Comparison of ENCODE assay signal across 8 mouse cellular contexts in the genomic region with DNA sequence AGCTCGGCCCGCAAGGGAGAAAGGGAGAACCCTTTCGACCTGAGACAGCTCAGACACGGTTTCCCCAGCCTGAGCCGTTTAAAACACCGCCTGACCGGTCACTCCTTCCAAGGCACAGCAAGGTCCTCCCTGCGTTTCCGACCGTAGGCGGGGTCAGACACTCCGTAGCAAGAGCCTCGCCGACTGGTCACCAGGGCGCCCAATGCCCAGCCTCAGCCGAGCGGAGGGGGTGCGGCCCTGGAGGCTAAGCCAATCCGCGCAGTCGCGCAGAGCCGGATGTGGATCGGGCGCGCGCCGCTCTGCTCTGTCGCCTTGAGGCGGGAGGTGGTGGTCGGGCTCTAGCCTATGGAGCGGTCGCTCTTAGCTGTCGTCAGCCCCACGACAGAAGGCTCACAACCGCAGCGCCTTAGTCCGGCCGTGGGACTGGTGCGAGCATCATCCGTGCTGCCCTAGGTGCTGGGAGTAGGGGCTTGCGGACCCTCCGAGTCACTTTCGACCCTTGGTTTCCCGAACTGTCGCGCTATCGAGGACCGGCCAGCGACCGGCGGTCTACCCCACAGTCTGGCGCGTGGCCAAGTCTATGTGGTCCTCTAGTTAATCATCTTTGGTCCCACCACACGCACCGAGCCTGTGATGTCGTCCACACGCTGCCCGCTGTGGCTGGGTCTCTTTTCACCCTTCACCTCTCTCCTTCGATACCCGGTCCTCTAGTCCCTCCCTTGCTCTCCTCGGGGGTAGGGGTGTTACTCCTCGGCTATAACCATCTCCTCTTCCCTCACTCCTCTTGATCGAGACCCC. TPM values are rescaled to one million over a fixed set of nuclear protein-coding genes. Genes with fewer than 3 reads are reported as not detected.
A peak's percentile ranks its signal among the peaks of the same experiment; 100 is the strongest.
DNase-seq lines count a peak whose midpoint lies in the region; ATAC-seq and TF ChIP-seq lines count a peak whose summit lies in the region.

A gene (minus strand): TSS at position 193 of the 798 bp plus-strand sequence.

- peaks cover 32% of the 10 kb centered on the region for H3K36me3 ChIP-seq in embryonic facial prominence, embryonic 15.5 days
- peaks cover 24% of the 10 kb centered on the region for H3K36me3 ChIP-seq in limb, embryonic 14.5 days (ENCODE audit: control insufficient read depth, insufficient read depth, low read length)
- H3K36me3 ChIP-seq in midbrain, postnatal 0 days (ENCODE audit: insufficient read depth, low read length), result peaks cover 9% of the 10 kb centered on the region

- TF ChIP-seq CTCF in bone marrow, adult 2 months (IDR thresholded peaks at IDR 0.05; ENCODE audit: control insufficient read depth, insufficient read depth, low read length), result no peak; the same call in 1 of the 2 replicates
- no peak for TF ChIP-seq CTCF in midbrain, postnatal 0 days (IDR thresholded peaks at IDR 0.05)

- H3K4me2 ChIP-seq in embryonic facial prominence, embryonic 15.5 days (replicated peaks), result peak within 1 kb of the TSS; percentile 94
- peak within 1 kb of the TSS; percentile 98 for H3K4me2 ChIP-seq in limb, embryonic 14.5 days (replicated peaks; ENCODE audit: low read depth, low read length, severe bottlenecking)
- peak within 1 kb of the TSS; percentile 94 for H3K4me2 ChIP-seq in midbrain, postnatal 0 days (ENCODE audit: low read depth, low read length, poor library complexity, severe bottlenecking)

- no peaks in the 10 kb centered on the region for H3K9me3 ChIP-seq in embryonic facial prominence, embryonic 15.5 days (replicated peaks)
- no peaks in the 10 kb centered on the region for H3K9me3 ChIP-seq in limb, embryonic 14.5 days (ENCODE audit: control insufficient read depth, low read length)
- H3K9me3 ChIP-seq in midbrain, postnatal 0 days (ENCODE audit: low read length), result no peaks in the 10 kb centered on the region

- peak; percentile 88 for TF ChIP-seq POLR2A in bone marrow, adult 2 months (IDR thresholded peaks at IDR 0.05; ENCODE audit: borderline replicate concordance, control insufficient read depth, low read depth, low read length)
- peak; percentile 90; the same call in 1 of the 2 replicates for TF ChIP-seq POLR2A in limb, embryonic 14.5 days (IDR thresholded peaks at IDR 0.05; ENCODE audit: borderline replicate concordance, extremely low read depth, insufficient read depth, insufficient read length)

- peak within 1 kb of the TSS; percentile 76 for H3K4me3 ChIP-seq in bone marrow, adult 2 months (replicated peaks; ENCODE audit: control insufficient read depth, low read depth, low read length)
- peak within 1 kb of the TSS; percentile 89 for H3K4me3 ChIP-seq in embryonic facial prominence, embryonic 15.5 days (replicated peaks)
- H3K4me3 ChIP-seq in limb, embryonic 14.5 days (replicated peaks; ENCODE audit: low read length), result peak within 1 kb of the TSS; percentile 53
- peak within 1 kb of the TSS; percentile 48 for H3K4me3 ChIP-seq in midbrain, postnatal 0 days (ENCODE audit: low read depth, low read length)

- DNase-seq in 416B (ENCODE audit: low read depth), result peak; percentile 97
- peak; percentile 96 for DNase-seq in heart, adult 8-10 months (ENCODE audit: low spot score)
- peak; percentile 97 for DNase-seq in kidney, adult 9 months
- DNase-seq in limb, embryonic 14.5 days (ENCODE audit: low spot score), result peak; percentile 98
- DNase-seq in midbrain, postnatal 0 days (ENCODE audit: low spot score), result peak; percentile 99
- peak; percentile 91 to 94 for DNase-seq in spleen, postnatal 14 days (ENCODE audit: low spot score in 2 of 2)

- no peaks in the 10 kb centered on the region for H3K4me1 ChIP-seq in bone marrow, adult 2 months (ENCODE audit: control insufficient read depth, insufficient read depth, low read length)
- H3K4me1 ChIP-seq in embryonic facial prominence, embryonic 15.5 days, result peaks cover 20% of the 10 kb centered on the region
- H3K4me1 ChIP-seq in limb, embryonic 14.5 days (ENCODE audit: control insufficient read depth, insufficient read depth, low read length), result peaks cover 9% of the 10 kb centered on the region
- peaks cover 3% of the 10 kb centered on the region; the same call in 1 of the 2 replicates for H3K4me1 ChIP-seq in midbrain, postnatal 0 days (ENCODE audit: insufficient read depth, low read length)

- no peaks in the 10 kb centered on the region for H3K27me3 ChIP-seq in embryonic facial prominence, embryonic 15.5 days
- no peaks in the 10 kb centered on the region for H3K27me3 ChIP-seq in limb, embryonic 14.5 days (ENCODE audit: control insufficient read depth, insufficient read depth, low read length)
- no peaks in the 10 kb centered on the region for H3K27me3 ChIP-seq in midbrain, postnatal 0 days (ENCODE audit: insufficient read depth, low read length)

- H3K9ac ChIP-seq in embryonic facial prominence, embryonic 15.5 days, result peak within 1 kb of the TSS; percentile 87
- peak within 1 kb of the TSS; percentile 61 for H3K9ac ChIP-seq in limb, embryonic 14.5 days (ENCODE audit: low read depth, low read length, severe bottlenecking)
- peak within 1 kb of the TSS; percentile 72 for H3K9ac ChIP-seq in midbrain, postnatal 0 days (replicated peaks; ENCODE audit: low read length, poor library complexity, severe bottlenecking)

- WGBS in bone marrow, adult 2 months, result under 1% methylated on average over 64 of the region's 64 CpGs
- WGBS in embryonic facial prominence, embryonic 15.5 days, result under 1% methylated on average over 64 of the region's 64 CpGs
- WGBS in limb, embryonic 14.5 days, result under 1% methylated on average over 60 of the region's 64 CpGs
- WGBS in midbrain, postnatal 0 days, result under 1% methylated on average over 62 of the region's 64 CpGs

- H3K27ac ChIP-seq in bone marrow, adult 2 months (ENCODE audit: control insufficient read depth, insufficient read depth, low read depth, low read length, poor library complexity), result peak within 1 kb of the TSS; percentile 91
- H3K27ac ChIP-seq in embryonic facial prominence, embryonic 15.5 days (replicated peaks), result peak within 1 kb of the TSS; percentile 95
- peak within 1 kb of the TSS; percentile 86 for H3K27ac ChIP-seq in limb, embryonic 14.5 days (replicated peaks; ENCODE audit: low read depth, low read length)
- peak within 1 kb of the TSS; percentile 84 for H3K27ac ChIP-seq in midbrain, postnatal 0 days (ENCODE audit: low read depth, low read length)

- ATAC-seq in embryonic facial prominence, embryonic 15.5 days (ENCODE audit: insufficient number of reproducible peaks, low FRiP score, low TSS enrichment, low read depth), result peak; percentile 99
- ATAC-seq in limb, embryonic 14.5 days (ENCODE audit: low FRiP score, low read depth), result peak; percentile 99
- ATAC-seq in midbrain, postnatal 0 days (ENCODE audit: low FRiP score), result peak; percentile 100

RNA-seq across cellular contexts. Expression of the gene that starts here (rescaled TPM):
- 46.5 and 61.1 TPM in 2 replicates for polyA plus RNA-seq in bone marrow, adult 2 months (2011; ENCODE audit: insufficient read depth, insufficient read length, low replicate concordance, missing spikeins)
- 127 and 132 TPM in 2 replicates for polyA plus RNA-seq in embryonic facial prominence, embryonic 15.5 days (2015; fragmentation: Nextera tagmentation; extraction: Ambion mirVana)
- total RNA-seq in heart, adult 8-10 months (2022), result 100 to 1,000 TPM in 1 of 4 experiments, 10 to 100 TPM in 3; 89.6 to 108 (median 95.0) TPM
- polyA plus RNA-seq in limb, embryonic 14.5 days (2012; rRNA removed), result 63.6 and 81.9 TPM in 2 replicates
- polyA plus RNA-seq in limb, embryonic 14.5 days (2014; fragmentation: Nextera tagmentation; extraction: Ambion mirVana), result 133 and 136 TPM in 2 replicates
- total RNA-seq in midbrain, postnatal 0 days (2014; rRNA removed), result 62.6 and 68.1 TPM in 2 replicates
- polyA plus RNA-seq in midbrain, postnatal 0 days (2015; fragmentation: Nextera tagmentation; extraction: Ambion mirVana), result 183 and 197 TPM in 2 replicates

Comparison
In these comparisons a context has a peak if more than half of its experiments do, and no peak if none do; other contexts are left out.
1. Peak in every context shown above with its lines: DNase-seq, ATAC-seq, H3K4me3 ChIP-seq and H3K27ac ChIP-seq.